Mouse (Mus musculus) embryo, embryonic 10.5 days (tissue): Measurements from ENCODE around the gene Cyp26b1.

Source experiments
- DNase-seq: peaks from one replicate; pipeline ENCODE4 v3.0.0-alpha.2; 2015; ENCODE audit warnings: low spot score

Gene Cyp26b1

DNA sequence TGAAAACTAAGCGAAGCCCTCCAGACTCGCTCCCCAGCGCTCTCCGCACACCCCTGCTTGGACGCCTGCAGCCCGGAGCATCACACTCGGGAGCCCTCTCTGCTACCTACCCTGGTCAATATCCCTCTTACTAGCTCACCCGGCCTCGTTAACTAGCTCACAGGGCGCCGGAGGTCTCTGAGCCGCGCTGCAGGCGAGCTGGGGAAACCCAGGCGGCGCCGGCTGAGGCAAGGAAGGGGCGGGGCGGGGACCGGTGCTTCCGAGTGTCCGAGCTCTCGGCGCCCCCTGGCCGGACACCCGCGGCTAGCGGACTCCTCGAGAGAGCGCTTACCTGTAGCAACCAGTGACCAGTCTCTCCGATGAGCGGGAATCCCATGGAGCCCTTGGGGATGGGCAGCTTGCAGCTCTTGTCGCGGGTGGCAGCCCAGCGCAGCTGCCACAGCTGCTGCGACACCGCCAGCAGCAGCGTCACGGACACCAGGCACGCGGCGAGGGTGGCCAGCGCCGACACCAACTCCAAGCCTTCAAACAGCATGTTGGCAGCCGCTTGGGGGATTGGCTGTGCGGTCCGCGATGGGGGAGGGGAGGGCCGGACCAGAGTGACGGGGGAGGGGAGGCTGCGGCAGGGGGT is 6.1 kb downstream of the Cyp26b1 start:
- DNase-seq: peak; percentile 80

DNA sequence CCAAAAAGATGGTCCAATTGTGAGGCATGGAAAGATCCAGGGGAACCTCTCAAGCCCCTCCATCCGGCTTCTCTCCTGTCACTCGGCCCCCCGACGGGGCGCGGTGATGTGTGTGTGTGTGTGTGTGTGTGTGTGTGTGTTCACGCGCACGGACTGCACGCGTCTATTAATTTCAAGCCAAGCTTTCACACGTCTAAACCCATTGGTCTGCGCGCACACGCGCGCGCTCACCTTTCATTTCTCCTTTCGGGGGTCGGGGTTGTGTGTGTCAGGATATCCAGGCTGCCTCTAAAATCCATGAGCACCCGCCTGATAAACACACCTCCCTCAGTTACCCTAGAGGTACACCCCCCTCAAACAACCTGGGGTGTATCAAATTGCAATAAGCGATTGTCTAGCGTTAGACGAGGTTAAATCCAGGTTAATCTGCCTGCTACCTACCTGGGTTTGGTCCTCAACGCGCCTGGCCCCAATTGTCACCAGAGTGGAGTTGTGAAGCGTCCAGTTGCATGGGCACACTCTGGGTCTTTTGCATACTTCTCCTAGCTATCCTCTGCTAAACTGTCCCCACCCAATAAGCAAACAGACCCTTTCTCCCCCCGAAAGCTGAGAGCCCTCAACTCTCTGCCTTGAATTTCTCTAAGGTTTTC is 7.0 kb downstream of the Cyp26b1 start:
- DNase-seq: peak; percentile 28

DNA sequence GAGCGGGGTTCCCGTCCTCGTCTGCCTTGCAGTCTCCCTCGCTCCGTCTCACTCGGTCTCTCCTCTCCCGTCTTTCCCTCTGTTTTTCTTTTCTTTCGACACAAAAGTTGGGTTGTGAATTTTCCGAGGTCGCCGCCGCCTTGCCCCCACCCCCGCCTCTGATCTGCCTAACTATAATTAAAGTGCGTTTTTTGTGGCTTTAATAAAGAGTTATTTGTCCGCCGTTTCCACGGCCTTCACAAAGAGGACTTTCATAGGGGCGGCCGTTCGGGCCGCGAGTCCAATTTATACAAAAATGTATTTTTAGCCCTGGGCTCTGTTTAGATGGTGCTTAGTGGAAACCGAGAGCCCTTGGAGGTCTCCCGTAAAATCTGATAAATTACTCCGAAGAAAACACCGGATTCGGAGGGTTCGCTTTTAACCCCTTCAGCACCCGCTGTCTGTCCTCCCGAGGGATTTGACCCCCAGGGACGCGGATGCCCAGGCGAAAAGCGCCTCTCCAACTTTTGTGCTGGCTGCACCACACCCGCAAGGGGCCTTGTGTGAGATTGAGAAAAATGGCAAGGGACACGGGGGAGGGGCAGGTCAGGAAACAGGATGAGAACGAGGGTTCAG is 7.9 kb downstream of the Cyp26b1 start:
- DNase-seq: peak; percentile 42

DNA sequence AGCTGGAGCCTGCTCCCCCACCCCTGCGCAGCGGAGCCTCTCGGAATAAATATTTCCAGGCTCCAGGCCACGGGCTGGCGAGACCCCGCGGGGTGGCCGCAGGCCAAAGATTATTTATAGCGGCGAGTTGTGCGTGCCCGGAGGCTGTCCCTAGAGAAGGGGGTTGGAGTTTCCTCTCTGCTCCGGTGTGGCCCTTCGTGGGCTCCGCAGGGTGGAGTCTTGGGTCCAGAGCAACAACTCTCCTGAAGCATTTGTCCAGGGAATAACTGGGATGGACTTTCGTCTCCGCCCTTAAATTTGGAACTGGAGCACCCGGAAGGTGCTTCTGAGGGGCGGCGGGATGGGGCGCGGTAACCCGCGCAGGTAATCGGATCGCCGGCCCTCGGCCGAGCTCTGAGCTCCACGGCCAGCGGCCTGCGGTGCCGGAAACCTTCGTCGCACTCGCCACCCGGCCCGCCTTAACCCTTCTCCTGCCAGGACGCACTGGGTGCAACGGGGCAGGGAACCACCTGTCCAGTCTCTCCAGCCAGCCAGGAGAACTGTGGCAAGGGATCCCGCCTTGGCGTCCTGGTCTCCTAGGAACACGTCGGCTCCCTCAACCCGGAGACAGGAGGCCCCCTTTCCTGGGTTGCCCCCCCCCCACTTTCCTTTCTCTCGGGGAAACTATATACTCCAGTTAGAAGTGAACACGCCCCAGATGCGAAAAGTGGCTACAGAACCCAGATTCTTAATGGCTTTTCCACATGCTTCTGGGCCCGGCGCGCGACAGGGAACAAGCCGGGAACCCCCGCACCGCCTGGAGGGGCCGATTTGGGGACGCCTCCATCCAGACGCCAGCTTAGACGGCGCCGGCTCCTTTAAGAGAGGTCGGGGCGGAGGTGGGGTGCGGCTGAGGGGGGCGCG is 8.7 kb downstream of the Cyp26b1 start:
- peak; percentile 51 for DNase-seq

DNA sequence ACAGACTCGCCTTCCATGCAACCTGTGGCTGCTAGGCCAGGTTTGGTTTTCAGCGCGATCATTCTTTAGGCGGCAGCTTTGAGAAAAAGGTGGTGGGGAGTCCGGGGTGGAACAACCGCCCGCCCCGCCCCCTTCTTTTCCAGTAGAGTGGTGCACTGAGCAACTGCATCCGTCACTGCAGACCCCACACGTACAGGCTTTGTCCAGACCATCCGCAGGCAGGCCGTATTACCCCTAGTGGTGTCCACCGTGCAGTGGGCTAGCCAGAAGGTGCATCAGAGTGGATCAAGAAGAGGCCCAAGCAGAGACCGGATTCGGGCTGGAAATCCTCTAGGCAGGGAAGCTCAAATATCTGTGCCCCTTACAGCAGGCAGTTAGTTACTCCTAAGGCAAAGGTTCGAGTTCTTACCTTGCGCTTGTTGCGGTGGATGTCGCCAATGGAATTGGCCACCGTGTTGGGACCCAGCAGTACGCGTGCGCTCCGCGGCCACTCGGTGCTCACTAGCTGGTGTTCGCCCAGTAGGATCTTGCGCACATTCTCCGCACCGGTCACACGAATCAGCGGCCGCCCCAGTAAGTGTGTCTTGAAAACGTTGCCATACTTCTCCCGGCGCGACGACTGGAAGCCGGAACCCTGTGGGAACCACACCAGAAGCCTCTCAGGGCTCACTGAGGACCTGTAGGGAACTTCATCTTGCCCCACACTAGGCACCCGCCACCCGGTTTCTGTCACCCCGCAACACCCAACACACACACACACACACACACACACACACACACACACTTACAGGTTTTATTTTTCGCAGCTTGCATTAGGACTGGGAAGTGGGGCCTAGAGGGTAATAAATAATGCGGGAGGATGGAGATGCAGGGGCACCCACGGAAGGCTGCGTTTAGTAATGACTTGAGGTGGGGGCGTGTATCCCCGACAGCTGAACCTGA is 9.6 kb downstream of the Cyp26b1 start:
- peak; percentile 52 for DNase-seq

DNA sequence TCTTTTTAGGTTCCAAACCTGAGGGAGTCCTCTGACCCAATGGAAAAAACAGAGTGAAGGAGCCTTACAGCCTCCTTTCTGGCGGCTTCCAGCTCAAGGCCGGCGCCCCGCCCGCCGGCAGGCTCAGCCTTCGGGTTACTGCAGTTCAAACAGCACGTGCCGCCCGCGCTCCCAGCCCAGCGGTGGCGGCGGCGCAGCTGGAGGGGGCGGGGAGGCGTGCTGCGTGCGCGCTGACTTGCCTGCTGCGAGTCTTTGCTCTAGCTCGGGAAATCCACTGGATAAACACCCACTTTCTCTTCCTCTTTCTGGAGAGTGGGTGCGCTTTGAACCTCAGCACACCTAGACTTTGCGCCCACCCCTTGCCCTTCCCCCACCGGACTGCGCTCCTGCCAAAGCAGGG is 10.3 kb downstream of the Cyp26b1 start:
- peak; percentile 83 for DNase-seq

DNA sequence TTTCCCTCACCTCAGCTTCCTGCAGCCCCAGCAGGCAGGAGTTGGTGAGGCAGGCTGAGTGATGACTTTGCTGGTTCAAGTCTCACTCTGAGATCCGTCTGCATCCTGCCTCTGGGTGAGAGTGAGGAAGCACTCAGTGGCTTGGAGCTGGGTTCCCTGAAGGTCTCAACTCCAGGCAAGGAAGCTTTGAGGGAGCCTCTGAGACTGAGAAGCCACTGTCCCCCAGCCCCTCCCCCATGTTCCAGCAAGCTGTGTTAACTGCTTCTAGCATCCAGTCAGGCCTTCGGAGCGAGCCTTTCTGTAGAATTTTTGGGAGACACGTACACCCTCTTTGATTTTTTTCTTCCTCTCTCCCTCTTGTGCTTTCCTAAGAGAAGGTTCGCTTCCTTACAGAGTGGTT is 10.9 kb downstream of the Cyp26b1 start:
- DNase-seq: no peak

DNA sequence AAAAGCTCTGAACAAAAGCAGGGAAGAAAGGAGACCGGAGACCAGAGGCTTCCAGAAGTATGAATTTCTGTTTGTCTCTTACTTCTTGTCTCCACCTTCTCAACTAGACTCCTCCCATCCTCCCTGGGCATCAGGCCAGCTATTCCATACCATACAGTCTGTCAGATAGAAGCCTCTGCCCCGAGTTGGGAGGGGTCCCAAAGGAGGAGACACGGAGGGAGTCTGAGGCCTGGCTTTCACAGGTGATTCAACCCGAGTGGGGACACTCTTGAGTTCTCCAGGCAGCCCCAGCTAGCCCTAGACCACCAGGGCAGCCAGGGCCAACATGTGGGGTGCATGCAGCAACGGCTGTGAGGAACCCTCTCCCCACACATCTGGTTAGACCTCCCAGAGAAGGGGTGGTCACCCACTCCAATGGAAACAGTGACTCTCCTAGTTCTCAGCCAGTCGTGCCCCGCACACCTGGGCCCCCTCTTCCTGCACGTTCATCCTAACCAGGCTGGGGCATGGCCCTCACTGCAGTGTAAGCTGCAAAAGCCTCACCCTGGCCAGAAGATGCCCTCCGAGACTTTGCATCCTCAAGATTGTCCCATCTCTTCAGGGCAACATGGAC is 11.8 kb downstream of the Cyp26b1 start:
- no peak for DNase-seq

DNA sequence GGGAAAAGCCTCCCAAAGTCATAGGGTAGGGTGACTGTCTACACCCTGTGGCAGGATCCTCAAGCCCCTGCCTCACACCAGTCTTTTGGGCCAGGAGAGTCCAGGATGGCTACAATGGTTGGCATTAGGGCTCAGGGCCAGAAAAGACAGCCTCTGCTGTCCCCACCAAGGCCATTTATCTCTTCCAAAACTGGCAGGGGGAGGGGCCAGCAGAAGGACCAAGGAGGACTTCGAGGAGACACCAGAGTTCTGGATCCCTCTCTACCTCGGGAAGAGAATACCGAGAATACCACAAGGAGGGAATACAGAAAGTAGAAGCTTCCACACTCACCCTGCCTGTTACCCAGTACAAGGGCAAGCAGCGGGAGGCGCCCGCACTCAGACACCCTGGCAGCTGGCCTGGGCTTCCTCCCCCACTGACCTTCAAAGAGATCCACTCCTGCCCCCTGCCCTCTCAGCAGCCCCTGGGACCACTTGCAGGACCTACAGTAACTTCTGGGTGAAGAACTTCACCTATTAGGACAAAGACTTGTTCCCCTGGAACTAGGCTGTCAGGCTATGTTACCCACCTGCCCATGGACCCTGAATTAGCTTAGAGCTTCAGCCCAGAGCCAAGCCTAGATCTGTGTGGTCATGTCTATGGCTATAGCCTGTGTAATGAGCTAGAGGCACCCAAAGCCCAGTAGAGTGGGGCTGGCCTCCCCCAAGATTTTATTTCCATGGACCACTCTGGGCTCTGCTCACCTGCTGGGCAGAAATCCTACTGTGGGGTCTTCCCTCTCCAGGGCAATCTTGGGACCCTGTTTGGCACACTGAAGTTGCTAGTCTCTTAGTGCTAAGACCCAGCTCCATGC is 12.5 kb downstream of the Cyp26b1 start:
- no peak for DNase-seq

DNA sequence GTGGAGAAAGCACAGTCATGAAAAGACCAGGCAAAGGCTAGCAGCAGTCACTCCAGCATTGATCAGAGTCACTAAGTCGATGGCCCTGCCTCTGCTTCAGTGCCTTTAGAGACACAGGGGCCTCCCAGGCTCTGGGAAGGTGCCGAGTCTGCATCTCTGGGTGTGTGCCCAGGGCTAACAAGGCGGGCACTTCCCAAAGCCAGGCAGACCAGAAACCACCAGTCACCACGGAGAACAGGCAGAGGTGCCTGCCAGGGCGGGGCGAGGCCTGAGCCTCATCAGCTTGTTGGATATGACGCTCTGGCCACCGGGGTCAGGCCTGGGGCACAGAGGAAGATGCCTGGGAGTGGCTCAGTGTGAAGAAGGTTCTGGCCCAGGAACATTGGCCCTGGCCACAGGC is 14.2 kb downstream of the Cyp26b1 start:
- no peak for DNase-seq

DNA sequence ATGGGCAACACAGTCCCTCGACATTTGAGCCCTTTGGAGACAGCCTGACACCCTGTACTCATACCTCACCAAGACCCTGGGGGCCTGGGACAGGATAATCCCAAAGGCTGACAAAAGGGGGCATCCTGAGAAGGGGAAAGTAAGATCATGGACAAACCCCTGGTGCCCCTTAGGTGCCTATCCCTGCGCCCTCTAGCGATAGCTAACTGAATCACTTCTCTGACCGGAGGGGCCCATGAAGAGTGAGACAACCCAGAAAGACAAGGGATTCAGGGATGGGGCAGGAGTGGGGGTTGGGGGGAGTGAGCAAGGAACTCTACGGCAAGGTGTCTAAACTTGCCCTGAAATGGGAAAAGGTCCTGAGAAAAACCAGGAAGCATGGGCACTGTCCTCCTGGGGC is 14.8 kb downstream of the Cyp26b1 start:
- peak; percentile 74 for DNase-seq

DNA sequence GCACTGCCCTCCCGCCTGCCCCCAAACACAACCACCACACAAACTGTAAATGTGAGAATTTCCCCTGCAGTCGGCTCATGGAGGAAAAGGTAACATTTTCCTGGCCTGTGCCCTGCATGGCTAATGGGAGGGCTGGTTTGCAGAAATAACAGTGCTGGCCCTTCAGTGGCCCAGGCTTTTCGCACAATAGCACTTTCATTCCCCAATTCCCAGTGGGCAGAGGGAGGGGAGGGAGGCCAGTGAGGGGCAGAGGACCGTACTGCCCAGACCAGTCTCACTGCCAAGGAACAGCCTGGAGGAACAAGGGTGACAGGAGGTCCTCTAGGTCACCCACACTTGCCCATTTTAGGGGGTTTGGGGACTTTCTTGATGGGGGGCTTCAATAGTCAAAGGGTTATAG is 15.8 kb downstream of the Cyp26b1 start:
- no peak for DNase-seq

DNA sequence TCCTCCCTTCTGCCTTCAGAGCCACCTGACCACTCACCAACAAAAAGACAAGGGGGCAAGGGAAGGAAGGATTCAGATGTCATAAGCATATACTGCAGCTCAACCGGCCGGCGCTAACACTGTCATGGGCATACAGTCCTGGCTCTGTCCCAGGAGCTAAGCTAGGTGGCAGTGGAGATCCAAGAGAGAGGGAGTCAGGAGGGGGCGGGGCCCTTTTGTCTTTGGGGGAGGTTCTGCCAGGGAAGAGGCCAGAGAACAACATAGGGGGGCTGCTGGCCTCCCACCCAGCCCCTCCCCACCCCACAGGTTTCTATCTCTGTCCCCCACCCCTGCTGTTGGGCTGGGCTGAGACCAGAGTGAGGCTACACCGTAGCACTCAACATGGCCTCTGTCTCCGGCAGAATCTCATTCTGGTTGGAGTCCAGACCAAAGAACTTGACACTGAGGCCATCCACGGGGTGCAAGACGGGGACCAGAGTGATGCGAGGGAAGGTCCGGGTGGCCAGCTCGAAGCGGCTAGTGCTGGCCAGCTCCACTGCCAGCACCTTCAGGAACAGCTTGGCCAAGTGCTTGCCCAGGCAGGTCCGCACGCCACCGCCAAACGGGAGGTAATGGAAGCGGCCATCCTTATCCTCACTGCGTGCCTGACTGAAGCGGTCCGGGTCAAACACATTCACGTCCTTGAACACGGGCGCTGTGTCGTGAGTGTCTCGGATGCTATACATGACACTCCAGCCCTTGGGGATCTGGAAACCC is 19.6 kb downstream of the Cyp26b1 start:
- peak; percentile 78 for DNase-seq

DNA sequence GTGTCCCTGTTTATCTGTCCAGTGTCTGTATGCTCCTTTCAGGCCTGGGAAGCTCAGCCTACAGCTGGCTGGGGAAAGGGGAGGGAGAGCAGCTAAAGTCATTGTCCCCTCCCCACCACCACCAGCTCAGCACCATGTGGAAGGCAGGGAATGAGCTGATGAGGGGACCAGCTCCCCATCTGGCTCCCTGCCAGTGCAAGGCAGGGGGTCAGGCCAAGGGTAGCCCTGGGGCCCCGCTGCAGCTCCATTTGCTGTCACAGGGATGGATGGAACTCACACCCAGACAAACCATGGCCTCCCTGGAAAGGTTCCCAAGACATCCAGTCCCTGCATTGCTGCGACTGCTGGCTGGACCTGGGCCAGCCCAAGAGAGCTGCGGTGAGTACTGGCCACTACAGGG is 23.7 kb downstream of the Cyp26b1 start:
- DNase-seq: peak; percentile 22

DNA sequence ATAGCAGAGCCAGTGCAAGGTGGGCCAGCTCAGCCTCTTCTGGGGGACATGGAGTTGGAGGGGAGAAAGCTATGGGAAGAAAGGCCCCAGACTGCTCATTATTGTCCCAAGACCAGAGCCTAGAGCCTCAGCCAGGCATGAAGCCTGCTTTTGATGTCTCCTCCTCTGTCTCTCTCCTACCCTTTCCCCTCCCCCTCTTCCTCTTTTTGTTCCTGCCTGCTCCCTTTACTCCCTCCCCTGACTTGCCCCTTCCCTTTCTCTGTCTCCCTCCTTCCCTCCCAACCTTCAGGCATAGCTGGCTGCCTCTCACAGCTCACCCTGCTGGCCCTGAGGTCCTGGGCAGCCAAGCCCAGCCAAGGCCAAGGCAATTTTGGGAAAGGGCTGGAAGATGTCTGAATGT is 24.1 kb downstream of the Cyp26b1 start:
- DNase-seq: peak; percentile 43

DNA sequence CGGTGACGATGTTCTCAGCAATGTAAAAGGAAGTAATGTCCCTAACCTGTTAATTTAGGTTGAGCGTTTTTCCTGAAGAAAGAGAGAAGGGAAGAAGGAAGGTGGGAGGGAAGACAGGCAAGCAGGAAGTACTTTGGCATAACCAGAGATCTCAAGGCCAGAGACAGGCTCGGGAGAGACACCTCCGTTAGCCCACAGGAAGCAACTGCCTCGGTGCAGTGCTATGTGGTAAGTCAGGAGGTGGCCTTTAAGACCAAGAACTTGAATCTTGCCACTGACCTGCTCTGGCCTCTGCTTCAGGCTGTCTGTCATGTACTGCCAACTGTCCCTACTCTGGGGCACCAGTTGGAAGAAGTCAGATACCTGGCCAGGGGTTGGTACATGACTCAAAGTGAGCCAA is 24.8 kb downstream of the Cyp26b1 start:
- no peak for DNase-seq

DNA sequence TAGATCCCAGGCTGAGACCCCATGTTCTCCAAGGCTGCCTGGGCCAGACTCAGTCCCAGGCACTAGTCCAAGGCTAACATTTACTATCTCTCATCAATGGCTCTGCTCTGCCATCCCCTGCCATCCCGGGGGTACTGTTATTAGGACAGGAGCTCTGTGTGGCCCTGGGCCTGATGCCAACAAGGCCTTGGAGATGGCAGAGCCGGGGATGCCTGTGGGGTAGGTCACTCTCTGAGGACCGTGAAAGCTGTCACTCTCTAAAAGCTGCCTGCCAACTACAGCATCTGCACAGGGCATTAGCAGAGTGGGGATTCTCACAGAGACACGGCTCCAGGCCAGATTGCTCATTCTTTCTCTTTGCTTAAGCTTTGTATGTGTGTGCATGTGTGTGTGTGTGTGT is 26.0 kb downstream of the Cyp26b1 start:
- DNase-seq: no peak

DNA sequence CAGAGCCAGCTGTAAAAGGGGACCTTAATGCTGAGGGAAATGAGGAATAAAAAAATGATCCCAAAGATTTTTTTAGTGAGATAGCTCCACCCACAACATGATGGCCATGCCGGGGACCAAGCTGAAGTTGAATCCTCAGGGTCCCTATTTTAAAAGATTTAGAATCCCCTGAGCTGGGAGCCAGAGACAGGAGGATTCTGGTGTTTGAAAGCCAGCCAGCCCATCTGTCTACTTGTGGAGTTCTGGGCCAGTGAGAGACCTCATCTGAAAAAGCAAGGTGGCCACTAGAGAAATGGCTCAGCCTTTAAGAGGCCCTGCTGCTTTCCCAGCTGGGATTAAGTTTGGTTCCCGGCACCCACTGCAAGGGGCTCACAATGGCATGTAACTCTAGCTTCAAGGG is 26.9 kb downstream of the Cyp26b1 start:
- DNase-seq: no peak

DNA sequence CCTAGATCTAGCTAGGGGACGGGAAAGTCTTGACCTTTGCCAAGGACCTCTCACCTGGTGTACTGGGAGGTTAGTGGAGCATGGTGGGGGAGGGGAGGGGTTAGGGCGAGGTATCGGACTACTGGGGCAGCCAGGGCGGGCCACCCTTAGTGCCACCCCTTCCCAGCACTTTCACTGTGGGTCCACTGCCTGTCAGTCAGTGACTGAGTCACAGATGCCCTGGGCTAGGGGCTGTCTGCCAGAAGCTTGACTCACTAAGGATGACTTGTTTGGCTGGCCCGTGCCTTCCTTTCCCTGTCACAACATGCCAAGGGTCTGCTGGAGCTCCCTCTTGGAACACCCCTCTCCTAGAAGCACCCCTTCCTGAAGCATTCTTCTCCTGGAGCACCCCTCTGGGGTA is 28.5 kb downstream of the Cyp26b1 start:
- no peak for DNase-seq
